Mouse (Mus musculus): ENCODE measurements around the gene Dus3l.
A peak's percentile ranks its signal among the peaks of the same experiment; 100 is the strongest.

The Dus3l gene

GRCm38 (mm10) chr17:56780291-56780978 is 15.9 kb downstream of the Dus3l start:
- ATAC-seq (ENCODE audit: insufficient number of reproducible peaks, low FRiP score, low TSS enrichment): no peak

GRCm38 (mm10) chr17:56788886-56789285 is 24.3 kb downstream of the Dus3l start:
- no peak for ATAC-seq (ENCODE audit: insufficient number of reproducible peaks, low FRiP score, low TSS enrichment)

GRCm38 (mm10) chr17:56789286-56789685 is 24.7 kb downstream of the Dus3l start:
- ATAC-seq (ENCODE audit: insufficient number of reproducible peaks, low FRiP score, low TSS enrichment): no peak

- ATAC-seq (ENCODE audit: insufficient number of reproducible peaks, low FRiP score, low TSS enrichment): no peak
Measured at GRCm38 (mm10) chr17:56792588-56792987, 28.0 kb downstream of the Dus3l start.

GRCm38 (mm10) chr17:56793614-56794319 is 29.2 kb downstream of the Dus3l start:
- ATAC-seq (ENCODE audit: insufficient number of reproducible peaks, low FRiP score, low TSS enrichment): no peak

- ATAC-seq (ENCODE audit: insufficient number of reproducible peaks, low FRiP score, low TSS enrichment): no peak
Measured at GRCm38 (mm10) chr17:56799276-56799675, 34.7 kb downstream of the Dus3l start.

GRCm38 (mm10) chr17:56802065-56802464 is 37.5 kb downstream of the Dus3l start:
- no peak for ATAC-seq (ENCODE audit: insufficient number of reproducible peaks, low FRiP score, low TSS enrichment)

- ATAC-seq (ENCODE audit: insufficient number of reproducible peaks, low FRiP score, low TSS enrichment): no peak
Measured at GRCm38 (mm10) chr17:56804952-56805351, 40.4 kb downstream of the Dus3l start.

GRCm38 (mm10) chr17:56805784-56806183 is 41.2 kb downstream of the Dus3l start:
- ATAC-seq (ENCODE audit: insufficient number of reproducible peaks, low FRiP score, low TSS enrichment): no peak

GRCm38 (mm10) chr17:56808518-56808917 is 44.0 kb downstream of the Dus3l start:
- peak; percentile 80 for ATAC-seq (ENCODE audit: insufficient number of reproducible peaks, low FRiP score, low TSS enrichment)

GRCm38 (mm10) chr17:56810245-56810644 is 45.7 kb downstream of the Dus3l start:
- ATAC-seq (ENCODE audit: insufficient number of reproducible peaks, low FRiP score, low TSS enrichment): 0 out of 2 replicates have a peak, but pooled peaks have one; percentile 40

- ATAC-seq (ENCODE audit: insufficient number of reproducible peaks, low FRiP score, low TSS enrichment): no peak
Measured at GRCm38 (mm10) chr17:56814316-56815056, 49.9 kb downstream of the Dus3l start.

- ATAC-seq (ENCODE audit: insufficient number of reproducible peaks, low FRiP score, low TSS enrichment): no peak
Measured at GRCm38 (mm10) chr17:56815057-56815345, 50.4 kb downstream of the Dus3l start.

- no peak for ATAC-seq (ENCODE audit: insufficient number of reproducible peaks, low FRiP score, low TSS enrichment)
Measured at GRCm38 (mm10) chr17:56818067-56818636, 53.6 kb downstream of the Dus3l start.

- no peak for ATAC-seq (ENCODE audit: insufficient number of reproducible peaks, low FRiP score, low TSS enrichment)
Measured at GRCm38 (mm10) chr17:56819032-56819545, 54.5 kb downstream of the Dus3l start.

Data from cerebellum, adult (tissue).